Mouse (Mus musculus) heart, postnatal 0 days (tissue): ENCODE measurements around the gene Tcerg1l.

Experiments
- CTCF ChIP-seq: IDR thresholded peaks from 2 replicates; pipeline ENCODE4 v1.5.1; 2016; ENCODE audit warnings: antibody characterized with exemption, control low read depth, low read depth
- EP300 ChIP-seq: IDR thresholded peaks from 2 replicates; pipeline ENCODE4 v1.6.1; 2016; ENCODE audit warnings: antibody characterized with exemption, low read depth

- TF ChIP-seq EP300 (no peak), CTCF (no peak)
Measured at GRCm38 (mm10) chr7:138224252-138224651, 173.3 kb downstream of the Tcerg1l start.
